ENCODE assay signal across 24 mouse cellular contexts in the genomic region with DNA sequence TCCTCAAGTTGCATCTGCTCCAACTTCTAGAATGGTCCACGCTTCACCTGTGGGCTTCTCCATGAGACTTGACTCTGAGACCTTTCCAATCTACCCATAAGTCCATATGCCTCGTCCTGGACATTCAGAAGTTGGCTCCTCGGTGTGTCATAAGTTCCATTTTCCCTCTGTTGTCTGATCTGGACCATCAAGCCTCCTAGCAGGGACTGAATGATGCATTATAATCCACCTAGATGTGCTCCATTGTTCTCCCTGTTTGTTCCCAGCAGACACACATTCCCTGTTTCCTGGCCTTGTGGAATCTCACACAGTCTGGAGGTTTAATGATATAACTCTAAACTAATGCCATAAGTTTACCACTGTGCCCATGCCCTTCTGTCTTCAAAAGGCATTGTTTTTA. TPM values are rescaled to one million over a fixed set of nuclear protein-coding genes. Genes with fewer than 3 reads are reported as not detected.
DNase-seq lines count a peak whose midpoint lies in the region; ATAC-seq lines count a peak whose summit lies in the region.
"Had no signal": no experiment of that assay in that cellular context is flagged by ENCODE, and none has a peak within 500 bp of the region (broad histone marks: within the 10 kb centered on the region; RNA-seq: fewer than 3 reads in every experiment).

No protein-coding gene starts in this region.

- 95% methylated on average over 3 of the region's 3 CpGs for WGBS in midbrain, embryonic 11.5 days
- 91% methylated on average over 3 of the region's 3 CpGs for WGBS in midbrain, embryonic 10.5 days
- 88% methylated on average over 3 of the region's 3 CpGs for WGBS in kidney, embryonic 15.5 days

- no peaks in the 10 kb centered on the region for H3K27me3 ChIP-seq in midbrain, embryonic 11.5 days (ENCODE audit: control insufficient read depth, insufficient read depth, low read length)
- H3K27me3 ChIP-seq in midbrain, embryonic 10.5 days (ENCODE audit: low read depth, poor library complexity, severe bottlenecking), result peaks cover 17% of the 10 kb centered on the region
- H3K27me3 ChIP-seq in kidney, embryonic 15.5 days, result no peaks in the 10 kb centered on the region
- H3K27me3 ChIP-seq: CH12.LX had no signal

- no peaks in the 10 kb centered on the region for H3K9me3 ChIP-seq in midbrain, embryonic 11.5 days (ENCODE audit: control insufficient read depth, low read length)
- no peaks in the 10 kb centered on the region for H3K9me3 ChIP-seq in midbrain, embryonic 10.5 days (replicated peaks)
- no peaks in the 10 kb centered on the region for H3K9me3 ChIP-seq in kidney, embryonic 15.5 days (replicated peaks)
- H3K9me3 ChIP-seq: G1E had no signal

- no peak overlapping the region for H3K4me3 ChIP-seq in midbrain, embryonic 11.5 days (ENCODE audit: low read depth, low read length)
- H3K4me3 ChIP-seq in midbrain, embryonic 10.5 days, result no peak overlapping the region
- no peak overlapping the region for H3K4me3 ChIP-seq in kidney, embryonic 15.5 days (replicated peaks)

- DNase-seq in midbrain, embryonic 11.5 days (ENCODE audit: low spot score, missing footprints), result peak; percentile 60
- DNase-seq in midbrain, embryonic 10.5 days (ENCODE audit: low spot score), result no peak
- peak; percentile 8 for DNase-seq in R1 (ENCODE audit: low read depth, low spot score)
- peak; percentile 4 for DNase-seq in ZHBTc4 (ENCODE audit: low read depth, low spot score)
- DNase-seq in embryo, embryonic 10.5 days (ENCODE audit: low spot score), result no peak
- DNase-seq: adrenal gland, adult 2 months; adrenal gland, adult 8-10 months; adrenal gland, postnatal 10 days; adrenal gland, postnatal 14 days; adrenal gland, postnatal 25 days; adrenal gland, postnatal 36 days; B cell, adult 2 months; cerebellum, adult 11 months; cerebellum, adult 11-12 months; cerebellum, adult 18-20 months; cerebellum, adult 2 months; cerebellum, adult 8-10 months had no signal

- H3K4me2 ChIP-seq in midbrain, embryonic 11.5 days, result no peak overlapping the region
- H3K4me2 ChIP-seq in kidney, embryonic 15.5 days, result no peak overlapping the region

- no peak for ATAC-seq in midbrain, embryonic 11.5 days (ENCODE audit: low FRiP score)
- no peak for ATAC-seq in kidney, embryonic 15.5 days (replicated peaks; ENCODE audit: low FRiP score)
- ATAC-seq: activated CD4-positive, CD25-positive, alpha-beta regulatory T cell, adult 4 months; Patski had no signal

- H3K4me1 ChIP-seq in midbrain, embryonic 11.5 days (ENCODE audit: control insufficient read depth, insufficient read depth, low read length), result no peaks in the 10 kb centered on the region
- H3K4me1 ChIP-seq in midbrain, embryonic 10.5 days, result peaks cover 6% of the 10 kb centered on the region
- no peaks in the 10 kb centered on the region for H3K4me1 ChIP-seq in kidney, embryonic 15.5 days

- H3K27ac ChIP-seq in midbrain, embryonic 11.5 days (ENCODE audit: low read depth, low read length), result no peak overlapping the region
- no peak overlapping the region for H3K27ac ChIP-seq in midbrain, embryonic 10.5 days (replicated peaks)
- no peak overlapping the region for H3K27ac ChIP-seq in kidney, embryonic 15.5 days

- no peaks in the 10 kb centered on the region for H3K36me3 ChIP-seq in midbrain, embryonic 11.5 days (ENCODE audit: control insufficient read depth, insufficient read depth, low read length)
- H3K36me3 ChIP-seq in midbrain, embryonic 10.5 days, result no peaks in the 10 kb centered on the region
- H3K36me3 ChIP-seq in kidney, embryonic 15.5 days, result no peaks in the 10 kb centered on the region
- H3K36me3 ChIP-seq: G1E had no signal

- no peak overlapping the region for H3K9ac ChIP-seq in midbrain, embryonic 11.5 days (ENCODE audit: low read length)
- no peak overlapping the region for H3K9ac ChIP-seq in kidney, embryonic 15.5 days

RNA-seq across cellular contexts. Expression of a gene that starts 50.8 kb away (rescaled TPM):
- 18.7 and 20.7 TPM in 2 replicates for polyA plus RNA-seq in midbrain, embryonic 11.5 days (2014; fragmentation: Nextera tagmentation; extraction: Ambion mirVana)
- 14.3 and 23.1 TPM in 2 replicates for polyA plus RNA-seq in midbrain, embryonic 10.5 days (2016; fragmentation: Nextera tagmentation; extraction: Ambion mirVana)
- polyA plus RNA-seq in kidney, embryonic 15.5 days (2015; fragmentation: Nextera tagmentation; extraction: Ambion mirVana), result not detected in 2 replicates
- polyA plus RNA-seq: activated CD4-positive, CD25-positive, alpha-beta regulatory T cell, adult 4 months; adrenal gland, adult 2 months; C2C12; CD4-positive, CD25-positive, alpha-beta regulatory T cell, adult 4 months; G1E had no signal

Comparison
In these comparisons a context has a peak if more than half of its experiments do, and no peak if none do; other contexts are left out.
1. DNase-seq: peak in midbrain, embryonic 11.5 days (single experiment), R1 (single experiment) and ZHBTc4 (single experiment); none in midbrain, embryonic 10.5 days (single experiment) and embryo, embryonic 10.5 days (single experiment).
2. RNA of a gene that starts 50.8 kb away (polyA plus RNA-seq): 14.3 to 23.1 TPM in midbrain, embryonic 10.5 days and 18.7 to 20.7 TPM in midbrain, embryonic 11.5 days; not detected in kidney, embryonic 15.5 days; every median in the first group is over 10 times any median in the second.